Mouse (Mus musculus): ENCODE data around the gene Chmp6. TPM values are rescaled to one million over a fixed set of nuclear protein-coding genes. Genes with fewer than 3 reads are reported as not detected.

The Chmp6 gene
- total RNA-seq, 2 experiments from 2014 or later = 51.4 to 54.3 TPM

DNA sequence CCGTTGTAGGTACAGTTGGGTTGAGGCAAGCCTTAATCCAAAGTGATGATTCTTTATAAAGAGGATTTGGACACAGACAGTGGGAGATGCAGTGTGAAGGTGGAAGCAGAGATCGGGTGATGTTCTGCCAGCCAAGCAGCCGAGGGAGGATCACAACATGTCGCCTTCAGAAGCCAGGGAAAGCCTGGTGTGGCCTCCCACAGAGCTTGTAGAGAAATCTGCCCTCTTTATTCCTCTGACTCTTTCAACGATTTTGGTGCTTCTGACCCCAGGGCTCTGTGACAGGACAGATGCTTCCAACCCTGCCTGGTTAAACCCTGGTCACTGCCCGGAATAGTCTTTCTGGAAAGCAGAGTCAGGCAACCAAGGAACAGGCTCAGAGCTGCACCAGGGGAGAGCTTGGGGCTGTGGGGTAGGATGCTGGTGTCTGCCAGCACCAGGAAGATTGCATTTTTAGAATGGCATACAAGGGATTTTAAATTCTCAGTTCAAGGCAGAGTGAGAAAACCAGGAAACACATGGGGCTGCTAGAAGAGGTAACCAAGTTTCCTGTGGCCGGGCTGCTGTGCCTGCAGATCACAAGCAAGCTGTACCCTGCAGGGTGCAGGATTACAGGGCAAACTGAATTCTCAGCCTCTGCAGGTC, 6.1 kb upstream of the Chmp6 start:
- DNase-seq (ENCODE audit: low spot score in 2 of 2) = no peak

DNA sequence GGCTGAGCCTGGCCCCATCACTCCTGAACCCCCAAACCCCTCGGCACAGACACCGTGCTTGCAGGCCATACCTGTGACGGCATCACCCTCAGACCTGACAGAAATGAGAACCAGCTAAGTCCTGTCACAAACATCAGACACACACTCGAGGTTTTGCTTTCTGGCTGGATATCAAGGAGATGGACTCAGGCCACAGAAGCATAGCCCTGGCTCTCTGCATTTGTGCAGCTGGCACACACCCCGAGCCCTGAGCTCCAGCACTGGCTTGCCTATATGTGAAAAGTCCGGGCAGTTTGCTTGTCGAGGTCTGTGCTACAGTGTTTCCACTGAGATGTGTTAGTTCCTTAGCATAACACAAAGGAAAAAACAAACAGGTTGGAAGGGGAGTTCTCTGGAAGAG, 5.5 kb upstream of the Chmp6 start:
- DNase-seq (ENCODE audit: low spot score in 2 of 2) = no peak

DNA sequence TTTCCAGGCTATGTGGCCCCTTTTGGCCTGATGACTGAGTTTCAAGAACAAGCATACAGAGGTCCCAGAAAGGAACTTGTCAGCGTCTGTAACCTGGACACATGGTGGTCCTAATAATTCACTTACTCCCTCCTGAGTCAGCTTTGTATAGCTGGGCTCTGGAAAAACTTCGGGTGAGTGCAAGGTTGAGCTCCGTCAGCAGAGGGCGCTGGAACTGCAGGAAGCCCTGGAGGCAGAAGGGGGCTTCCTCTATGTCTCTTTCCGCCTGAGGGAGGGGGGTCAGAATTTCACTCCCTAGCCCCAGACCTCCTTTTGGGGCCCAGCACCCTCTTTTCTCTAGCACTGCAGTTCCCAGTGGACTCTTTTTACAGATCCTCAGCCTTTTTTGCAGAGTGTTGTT, 3.8 kb upstream of the Chmp6 start:
- peak; percentile 46 to 61 for DNase-seq (ENCODE audit: low spot score in 2 of 2)

- no peak for DNase-seq (ENCODE audit: low spot score in 2 of 2)
Measured at GRCm38 (mm10) chr11:119912845-119913244, 396 bp upstream of the Chmp6 start.

DNA sequence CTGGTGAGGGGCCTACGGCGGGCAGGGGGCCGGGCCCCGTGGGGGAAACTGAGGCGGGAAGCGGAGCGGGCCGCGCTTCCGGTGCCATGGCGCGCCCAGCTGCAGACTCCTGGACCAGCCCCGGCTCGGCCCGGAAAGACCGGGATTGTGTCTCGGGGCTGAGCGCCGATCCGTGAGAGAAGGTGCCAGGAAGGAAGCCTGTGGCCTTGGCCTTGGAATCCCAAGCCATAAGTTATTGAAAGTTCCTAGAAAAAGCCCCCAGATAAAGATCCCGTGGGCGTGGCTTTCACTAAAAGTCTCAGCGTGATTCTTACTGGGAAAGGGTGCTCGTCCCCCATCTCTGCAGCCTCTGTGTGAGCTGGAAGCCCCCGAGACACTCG, 684 bp downstream of the Chmp6 start:
- no peak for DNase-seq (ENCODE audit: low spot score in 2 of 2)

GRCm38 (mm10) chr11:119914381-119914780, 1.1 kb downstream of the Chmp6 start:
- no peak for DNase-seq (ENCODE audit: low spot score in 2 of 2)

DNA sequence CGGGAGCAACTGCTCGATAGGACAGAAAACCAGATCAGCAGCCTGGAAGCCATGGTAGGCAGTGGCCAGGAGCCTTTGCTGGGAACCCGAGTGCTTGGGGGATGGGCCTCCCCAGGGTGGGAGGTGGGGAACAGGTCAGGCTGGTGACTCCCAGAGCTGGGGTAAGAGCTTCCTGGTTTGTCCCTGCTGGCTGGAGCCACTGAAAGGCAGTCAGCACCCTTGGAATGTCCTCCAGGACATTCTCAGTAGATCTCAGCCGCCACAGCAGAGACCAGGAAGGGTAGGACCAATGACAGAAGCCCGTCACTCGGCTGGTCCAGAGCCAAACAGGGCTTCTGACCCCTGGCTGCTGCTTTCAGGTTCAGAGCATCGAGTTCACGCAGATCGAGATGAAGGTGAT, 2.4 kb downstream of the Chmp6 start:
- DNase-seq (ENCODE audit: low spot score in 2 of 2) = no peak

- peak in 1 of 2 experiments; percentile 33 for DNase-seq (ENCODE audit: low spot score in 2 of 2)
Measured at GRCm38 (mm10) chr11:119916102-119916790, 3.0 kb downstream of the Chmp6 start.

DNA sequence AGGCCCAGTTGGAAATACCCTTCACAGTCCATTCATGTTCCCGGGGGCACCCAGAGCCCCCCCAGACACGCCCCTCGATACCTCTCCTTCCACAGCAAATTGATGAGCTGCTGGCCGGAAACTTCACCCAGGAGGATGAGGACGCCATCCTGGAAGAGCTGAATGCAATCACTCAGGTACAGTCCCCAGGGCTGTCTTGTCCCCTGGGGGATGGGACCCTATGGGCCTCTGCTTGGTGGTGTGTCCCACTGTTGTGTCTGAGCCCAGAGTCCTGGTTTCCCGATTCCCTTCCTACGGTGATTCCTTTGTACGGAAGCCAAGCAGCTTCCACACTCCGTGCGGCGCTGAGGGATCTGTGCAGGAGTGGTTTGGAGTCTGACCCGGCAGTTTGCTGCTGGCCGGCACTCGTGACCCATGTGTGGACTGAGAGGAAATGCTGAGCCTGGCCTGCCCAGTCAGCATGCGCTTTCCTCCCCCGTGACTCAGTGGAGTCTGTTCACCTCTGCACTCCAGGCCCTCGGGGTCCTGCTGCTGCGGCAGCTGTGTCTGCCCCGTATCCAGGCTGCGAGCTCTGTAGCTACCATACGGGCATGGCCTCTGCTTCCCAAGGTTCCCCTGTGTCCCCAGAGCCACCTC, 3.7 kb downstream of the Chmp6 start:
- no peak for DNase-seq (ENCODE audit: low spot score in 2 of 2)

GRCm38 (mm10) chr11:119918521-119918920, 5.3 kb downstream of the Chmp6 start:
- DNase-seq (ENCODE audit: low spot score in 2 of 2) = no peak

DNA sequence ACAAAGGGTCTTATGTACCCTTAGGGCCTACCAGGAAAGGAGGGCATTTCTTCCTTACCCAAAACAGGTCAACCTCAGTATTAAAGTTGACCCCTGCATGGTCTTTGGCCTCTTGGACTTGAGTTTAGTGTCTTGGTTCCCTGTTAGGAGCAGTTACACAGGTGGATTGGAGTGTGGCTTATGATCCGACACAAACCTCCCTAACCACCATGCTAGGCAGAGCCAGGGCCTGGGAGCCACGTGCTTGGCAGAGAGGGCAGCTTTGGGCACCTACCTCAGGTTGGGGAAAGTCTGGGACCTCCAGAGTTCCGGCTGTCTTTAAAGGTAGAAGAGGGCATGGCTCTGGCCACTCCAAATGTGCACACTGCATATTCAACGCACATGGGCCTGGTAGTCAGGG, 6.2 kb downstream of the Chmp6 start:
- no peak for DNase-seq (ENCODE audit: low spot score in 2 of 2)

DNA sequence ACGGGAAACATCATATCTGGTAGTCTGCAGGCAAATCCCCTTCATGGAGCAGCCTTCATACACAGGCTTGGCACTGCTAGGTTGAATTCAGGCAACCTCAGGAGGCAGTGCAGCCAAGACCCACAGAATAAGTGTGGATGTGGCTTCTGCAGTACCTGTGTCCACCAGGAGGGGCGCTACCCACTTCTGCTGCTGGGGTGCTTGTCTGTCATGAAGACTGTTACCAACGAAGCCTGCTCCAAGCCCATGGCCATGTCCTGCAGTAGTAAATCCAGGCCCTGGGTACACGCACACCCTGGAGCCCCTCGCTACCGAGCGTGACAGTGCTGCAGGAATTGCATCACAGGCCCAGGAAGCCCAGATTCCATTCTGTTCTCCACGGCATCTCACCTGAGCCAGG, 6.7 kb downstream of the Chmp6 start:
- DNase-seq (ENCODE audit: low spot score in 2 of 2) = peak; percentile 57 to 60

- DNase-seq (ENCODE audit: low spot score in 2 of 2) = no peak
Measured at GRCm38 (mm10) chr11:119920668-119921067, 7.4 kb downstream of the Chmp6 start.

- DNase-seq (ENCODE audit: low spot score in 2 of 2) = no peak
Measured at GRCm38 (mm10) chr11:119925176-119925575, 11.9 kb downstream of the Chmp6 start.

- DNase-seq (ENCODE audit: low spot score in 2 of 2) = no peak
Measured at GRCm38 (mm10) chr11:119926762-119927161, 13.5 kb downstream of the Chmp6 start.

DNA sequence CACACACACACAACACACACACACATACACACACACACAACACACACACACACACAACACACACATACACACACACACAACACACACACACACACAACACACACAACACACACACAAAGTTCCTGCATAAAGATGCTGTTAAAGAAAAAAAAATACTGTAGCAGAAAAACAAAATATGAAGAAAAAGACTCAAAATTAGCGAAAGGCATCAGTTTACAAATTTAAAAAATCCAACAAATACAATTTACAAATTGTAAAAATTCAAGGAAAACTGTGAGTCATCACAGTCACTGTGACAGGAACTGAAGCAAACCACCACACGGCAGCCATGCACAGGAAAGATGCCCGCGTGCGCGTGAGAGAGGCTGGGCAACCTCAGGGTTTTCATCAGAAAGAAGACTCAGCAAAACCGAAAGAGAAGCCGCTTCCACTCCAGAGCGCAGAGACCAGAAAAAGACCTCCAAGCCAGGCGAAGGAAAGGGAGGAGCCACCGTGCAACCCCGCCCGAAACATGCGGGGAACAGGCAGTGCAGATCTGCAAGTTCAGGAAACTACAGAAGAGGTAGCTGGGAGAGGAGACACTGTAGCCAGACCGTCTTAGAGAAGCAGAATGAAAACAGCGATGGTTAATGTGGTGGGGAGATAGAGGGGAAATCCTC, 14.9 kb downstream of the Chmp6 start:
- no peak for DNase-seq (ENCODE audit: low spot score in 2 of 2)

DNA sequence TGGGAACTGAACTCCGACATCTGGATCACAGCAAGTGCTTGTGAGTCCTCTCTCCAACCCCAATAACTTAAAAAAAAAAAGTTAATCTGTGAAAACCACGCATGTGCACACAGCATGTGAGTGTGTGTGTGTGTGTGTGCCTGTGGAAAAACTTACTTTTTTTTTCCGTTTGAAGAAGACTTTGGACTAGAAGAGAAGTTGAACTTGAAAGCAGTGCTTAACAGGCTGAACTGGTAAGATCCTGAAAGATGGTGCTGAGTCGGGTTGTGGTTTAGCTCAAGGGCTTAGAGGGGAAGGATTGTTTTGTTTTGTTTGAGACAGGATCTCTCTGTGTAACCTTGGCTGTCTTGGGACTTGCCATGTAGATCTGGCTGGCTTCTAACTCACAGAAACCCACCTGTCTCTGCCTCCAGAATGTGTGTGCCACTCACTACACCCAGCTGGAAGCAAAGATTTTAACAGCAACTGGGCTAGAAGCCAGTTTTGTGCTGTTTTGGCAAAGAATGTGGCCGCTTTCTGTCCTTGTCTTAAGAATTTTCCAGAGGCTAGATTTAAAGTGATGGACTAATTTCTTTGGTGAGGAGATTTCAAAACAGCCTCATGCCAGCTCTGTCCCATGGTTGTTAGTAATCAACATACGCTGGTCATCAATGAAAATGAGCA, 16.5 kb downstream of the Chmp6 start:
- DNase-seq (ENCODE audit: low spot score in 2 of 2) = no peak

DNA sequence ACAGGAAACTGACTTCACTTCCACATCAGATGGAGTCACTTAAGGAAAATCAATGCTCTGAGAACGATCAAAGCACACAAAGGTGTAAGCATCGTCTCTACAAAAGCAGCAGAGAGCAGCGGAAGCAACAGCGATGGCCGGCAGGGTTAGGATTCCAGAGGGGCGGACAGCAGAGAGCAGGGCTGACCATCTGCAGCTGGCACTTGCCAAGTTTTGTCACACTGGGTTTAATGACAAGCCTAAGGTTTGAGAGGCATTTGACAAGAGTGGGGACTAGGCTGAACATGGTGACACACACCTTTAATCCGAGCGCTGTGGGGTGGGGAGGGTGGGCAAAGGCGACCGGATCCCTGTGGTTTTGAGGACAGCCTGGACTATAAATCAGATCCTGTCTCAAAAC, 18.6 kb downstream of the Chmp6 start:
- DNase-seq (ENCODE audit: low spot score in 2 of 2) = no peak

DNA sequence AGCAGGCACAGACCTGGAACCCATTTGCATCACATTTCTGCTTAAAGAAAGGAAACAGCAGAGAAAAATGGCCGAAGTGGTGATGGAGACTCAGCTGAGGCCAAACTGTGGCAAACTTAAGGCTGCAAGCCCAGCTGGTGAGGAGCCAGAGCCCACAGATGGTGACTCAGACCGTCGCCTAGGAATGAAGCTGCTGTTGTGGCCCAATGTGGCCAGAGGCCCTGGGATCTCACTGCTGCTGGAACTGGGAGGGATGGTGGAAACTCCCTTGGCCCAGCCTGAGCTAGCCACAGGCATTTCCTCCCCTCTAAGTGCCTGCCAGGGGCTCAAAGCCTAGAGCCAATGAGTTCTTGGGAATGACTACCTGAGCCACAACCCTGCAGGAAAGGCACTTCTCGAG, 19.9 kb downstream of the Chmp6 start:
- DNase-seq (ENCODE audit: low spot score in 2 of 2) = no peak

- no peak for DNase-seq (ENCODE audit: low spot score in 2 of 2)
Measured at GRCm38 (mm10) chr11:119933819-119934583, 20.8 kb downstream of the Chmp6 start.

GRCm38 (mm10) chr11:119934773-119935172, 21.5 kb downstream of the Chmp6 start:
- no peak for DNase-seq (ENCODE audit: low spot score in 2 of 2)
